Mouse (Mus musculus) right cerebral cortex, adult 18-20 months (tissue): Measurements from ENCODE around the gene Marcks.
A peak's percentile ranks its signal among the peaks of the same experiment; 100 is the strongest.

Experiments
- DNase-seq: peaks from one replicate; pipeline ENCODE4 v3.0.0; 2022; ENCODE audit warnings: mixed read lengths

The Marcks gene

GRCm38 (mm10) chr10:37138778-37139442 lies at the start of gene Marcks:
Gene Marcks, minus strand, starts transcription at chr10:37138920.
- DNase-seq = peak; percentile 89

- no peak for DNase-seq
These were observed 38.4 kb upstream of the Marcks start for GRCm38 (mm10) chr10:37177071-37177470.

GRCm38 (mm10) chr10:37172416-37172950 lies 33.8 kb upstream of the Marcks start:
- no peak for DNase-seq

GRCm38 (mm10) chr10:37171711-37172415 lies 33.1 kb upstream of the Marcks start:
- no peak for DNase-seq

- no peak for DNase-seq
These were observed 32.2 kb upstream of the Marcks start for GRCm38 (mm10) chr10:37170878-37171277.

- DNase-seq = no peak
These were observed 31.7 kb upstream of the Marcks start for GRCm38 (mm10) chr10:37170466-37170865.

GRCm38 (mm10) chr10:37167527-37167926 lies 28.8 kb upstream of the Marcks start:
- DNase-seq = no peak

- no peak for DNase-seq
These were observed 21.0 kb upstream of the Marcks start for GRCm38 (mm10) chr10:37159731-37160130.

GRCm38 (mm10) chr10:37157156-37157555 lies 18.4 kb upstream of the Marcks start:
- no peak for DNase-seq

GRCm38 (mm10) chr10:37155131-37155530 lies 16.4 kb upstream of the Marcks start:
- DNase-seq = no peak

- DNase-seq = no peak
These were observed 13.0 kb upstream of the Marcks start for GRCm38 (mm10) chr10:37151539-37152271.

GRCm38 (mm10) chr10:37148016-37148415 lies 9.3 kb upstream of the Marcks start:
- no peak for DNase-seq

GRCm38 (mm10) chr10:37145456-37145855 lies 6.7 kb upstream of the Marcks start:
- no peak for DNase-seq

GRCm38 (mm10) chr10:37141621-37142020 lies 2.9 kb upstream of the Marcks start:
- DNase-seq = no peak

GRCm38 (mm10) chr10:37140736-37141451 lies 2.2 kb upstream of the Marcks start:
- DNase-seq = peak; percentile 89

- no peak for DNase-seq
These were observed 1.5 kb upstream of the Marcks start for GRCm38 (mm10) chr10:37140166-37140735.

- peak; percentile 26 for DNase-seq
These were observed 884 bp upstream of the Marcks start for GRCm38 (mm10) chr10:37139443-37140165.

GRCm38 (mm10) chr10:37138311-37138731 lies 399 bp downstream of the Marcks start:
- DNase-seq = peak; percentile 20

GRCm38 (mm10) chr10:37137531-37138310 lies 999 bp downstream of the Marcks start:
- DNase-seq = peak; percentile 67

GRCm38 (mm10) chr10:37136981-37137518 lies 1.7 kb downstream of the Marcks start:
- DNase-seq = peak; percentile 92
